Mouse (Mus musculus): Measurements from ENCODE around the gene Mrpl53. TPM values are rescaled to one million over a fixed set of nuclear protein-coding genes. Genes with fewer than 3 reads are reported as not detected.
"Not testable (repeated sequence)": the region's sequence is repeated elsewhere in the genome, so short reads cannot be mapped to it uniquely, and the experiment has no call there.

Gene Mrpl53
- total RNA-seq, 2 experiments from 2014 or later: 57.5 to 61.7 TPM

DNA sequence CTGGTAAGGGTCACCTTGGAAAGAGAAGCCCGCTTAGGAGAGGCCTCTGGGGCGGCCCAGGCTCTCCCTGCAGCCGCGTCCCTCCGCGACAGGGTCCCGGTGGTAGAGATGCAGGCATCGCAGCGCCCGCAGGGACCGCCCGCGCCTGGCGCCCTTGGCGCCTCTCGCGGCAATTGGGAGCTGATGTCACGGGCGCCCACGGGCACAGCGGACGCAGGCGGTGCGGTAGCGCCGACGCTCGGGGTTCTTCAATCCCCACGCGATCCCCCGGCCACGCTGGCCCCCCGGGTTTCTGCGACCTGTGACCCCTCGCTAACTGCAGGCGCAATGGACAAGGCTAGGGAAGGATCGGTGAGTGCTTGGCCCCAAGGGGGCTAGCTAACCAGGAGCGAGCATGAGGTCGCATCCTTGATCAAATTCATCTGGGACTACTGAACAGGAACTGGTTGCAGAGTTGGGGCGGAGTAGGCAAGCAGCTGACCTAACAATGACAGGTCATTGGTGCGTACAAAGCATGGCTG lies 33.4 kb downstream of the Mrpl53 start:
- intact Hi-C loops (cut with DNase I): loop anchor here (2.0 kb wide), 2 partner anchors 17 to 33 kb away; partner anchors contain the start of genes Ino80b and Mrpl53
- peak overlapping the region; percentile 86 for H3K27ac ChIP-seq
- peak; percentile 69 to 77 for DNase-seq (ENCODE audit: extremely low spot score in 1 of 2, low spot score in 2 of 2)
- peak overlapping the region; percentile 58 for H3K4me3 ChIP-seq
- TF ChIP-seq CTCF (IDR thresholded peaks at IDR 0.05): no peak; the same call in 1 of the 2 replicates

DNA sequence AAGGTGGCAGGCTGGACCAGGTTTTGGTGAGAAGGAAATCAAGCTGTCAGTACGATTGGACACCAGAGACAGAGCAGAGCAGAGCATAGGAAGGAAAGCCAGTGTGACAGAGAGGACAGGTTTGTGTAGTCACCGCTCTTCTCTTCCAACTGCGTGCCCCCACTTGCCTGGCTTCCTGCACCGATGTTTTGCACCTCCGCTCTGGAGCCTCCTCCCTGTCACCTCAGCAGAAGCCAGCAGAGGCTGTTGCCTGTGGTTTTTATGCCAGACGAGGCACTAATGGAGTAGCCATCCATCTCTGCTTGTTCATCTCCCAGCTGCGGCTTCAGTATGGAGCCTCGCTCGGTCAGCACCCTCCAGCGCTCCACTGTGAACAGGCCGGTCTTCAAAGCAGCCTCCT lies 34.0 kb downstream of the Mrpl53 start:
- peak in 1 of 2 experiments; percentile 41 for DNase-seq (ENCODE audit: extremely low spot score in 1 of 2, low spot score in 2 of 2)
- peak overlapping the region; percentile 58 for H3K4me3 ChIP-seq
- H3K27ac ChIP-seq: peak overlapping the region; percentile 86
- intact Hi-C loops (cut with DNase I): loop anchor here (2.0 kb wide), 2 partner anchors 18 to 34 kb away; partner anchors contain the start of genes Ino80b and Mrpl53
- no peak for TF ChIP-seq CTCF (IDR thresholded peaks at IDR 0.05)

DNA sequence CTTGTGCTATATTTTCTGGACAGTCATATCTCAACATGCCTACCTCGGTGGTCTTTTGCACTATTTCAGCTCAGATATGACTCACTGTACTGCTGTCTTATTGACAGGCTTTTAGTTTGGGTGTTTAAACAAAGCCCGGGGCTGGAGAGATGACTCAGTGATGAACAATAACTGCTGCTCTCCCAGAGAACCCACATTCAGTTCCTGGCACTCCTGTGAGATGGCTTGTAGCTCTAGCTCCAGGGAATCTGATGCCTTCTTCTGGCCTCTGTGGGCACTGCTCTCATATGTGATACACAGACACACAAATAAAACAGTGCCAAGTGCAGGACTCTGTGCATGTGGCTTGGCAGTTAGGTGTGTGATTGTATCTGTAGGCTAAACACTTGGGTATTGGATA lies 36.4 kb downstream of the Mrpl53 start:
- intact Hi-C loops (cut with DNase I): loop anchor here (2.0 kb wide), 1 partner anchor 28 kb away; no protein-coding TSS in a partner anchor
- no peak for DNase-seq (ENCODE audit: extremely low spot score in 1 of 2, low spot score in 2 of 2)
- no peak overlapping the region for H3K4me3 ChIP-seq
- no peak; the same call in 1 of the 2 replicates for TF ChIP-seq CTCF (IDR thresholded peaks at IDR 0.05)
- H3K27ac ChIP-seq: peak overlapping the region; percentile 70

DNA sequence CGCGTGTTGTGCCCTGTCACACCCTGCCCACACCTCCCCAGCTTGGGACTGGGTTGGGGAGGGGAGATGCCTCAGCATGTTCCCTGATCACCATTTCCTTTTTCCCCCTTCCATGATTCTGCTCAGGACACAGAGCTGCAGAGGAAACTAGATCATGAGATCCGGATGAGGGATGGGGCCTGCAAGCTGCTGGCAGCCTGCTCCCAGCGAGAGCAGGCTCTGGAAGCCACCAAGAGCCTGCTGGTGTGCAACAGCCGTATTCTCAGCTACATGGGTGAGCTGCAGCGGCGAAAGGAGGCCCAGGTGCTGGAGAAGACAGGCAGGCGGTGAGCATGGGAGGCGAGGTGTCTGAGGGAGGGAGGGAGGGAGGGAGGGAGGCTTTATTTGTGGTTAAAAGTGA lies 37.0 kb downstream of the Mrpl53 start:
- Histone ChIP-seq H3K27ac (peak overlapping the region; percentile 70), H3K4me3 (no peak overlapping the region)
- no peak for TF ChIP-seq CTCF (IDR thresholded peaks at IDR 0.05)
- DNase-seq (ENCODE audit: extremely low spot score in 1 of 2, low spot score in 2 of 2): no peak
- intact Hi-C loops (cut with DNase I): loop anchor here (2.0 kb wide), 1 partner anchor 29 kb away; no protein-coding TSS in a partner anchor

DNA sequence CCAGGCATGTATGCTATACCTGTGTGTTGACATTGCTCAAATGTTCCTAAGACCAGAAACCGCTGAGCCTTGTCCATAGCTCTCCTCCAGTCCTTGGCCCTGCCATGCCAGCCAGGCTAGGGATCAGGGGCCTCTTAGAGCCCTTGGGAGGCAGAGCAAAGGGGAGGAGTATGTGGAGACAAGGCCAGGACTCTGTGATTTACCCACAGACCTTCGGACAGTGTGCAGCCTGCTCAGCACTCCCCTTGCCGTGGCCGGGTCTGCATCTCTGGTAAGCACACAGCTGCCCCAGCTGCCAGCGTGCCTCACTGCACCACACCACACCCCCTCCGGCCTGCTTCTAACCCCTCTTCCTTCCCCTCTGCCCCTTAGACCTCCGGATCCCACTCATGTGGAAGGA lies 38.4 kb downstream of the Mrpl53 start:
- no peak for TF ChIP-seq CTCF (IDR thresholded peaks at IDR 0.05)
- intact Hi-C loops (cut with DNase I): no loop called here
- H3K4me3 ChIP-seq: no peak overlapping the region
- DNase-seq (ENCODE audit: extremely low spot score in 1 of 2, low spot score in 2 of 2): no peak
- no peak overlapping the region for H3K27ac ChIP-seq

DNA sequence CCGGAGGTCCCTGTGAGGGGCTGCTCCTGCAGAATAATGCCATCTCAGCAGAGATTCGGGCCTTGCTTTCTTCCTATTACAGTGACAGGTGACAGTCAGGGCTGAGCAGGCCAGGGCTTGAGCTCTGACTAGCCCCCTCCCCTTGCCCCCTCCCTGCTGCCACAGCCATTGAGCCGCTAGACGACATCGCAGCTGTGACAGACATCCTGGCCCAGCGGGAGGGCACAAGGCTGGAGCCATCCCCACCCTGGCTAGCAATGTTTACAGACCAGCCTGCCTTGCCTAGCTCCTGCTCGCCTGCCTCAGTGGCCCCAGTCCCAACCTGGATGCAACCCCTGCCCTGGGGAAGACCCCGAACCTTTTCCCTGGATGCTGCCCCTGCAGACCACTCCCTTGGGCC lies 42.9 kb downstream of the Mrpl53 start:
- no peak for TF ChIP-seq CTCF (IDR thresholded peaks at IDR 0.05)
- Histone ChIP-seq H3K27ac (no peak overlapping the region), H3K4me3 (no peak overlapping the region)
- DNase-seq (ENCODE audit: extremely low spot score in 1 of 2, low spot score in 2 of 2): no peak
- intact Hi-C loops (cut with DNase I): no loop called here

DNA sequence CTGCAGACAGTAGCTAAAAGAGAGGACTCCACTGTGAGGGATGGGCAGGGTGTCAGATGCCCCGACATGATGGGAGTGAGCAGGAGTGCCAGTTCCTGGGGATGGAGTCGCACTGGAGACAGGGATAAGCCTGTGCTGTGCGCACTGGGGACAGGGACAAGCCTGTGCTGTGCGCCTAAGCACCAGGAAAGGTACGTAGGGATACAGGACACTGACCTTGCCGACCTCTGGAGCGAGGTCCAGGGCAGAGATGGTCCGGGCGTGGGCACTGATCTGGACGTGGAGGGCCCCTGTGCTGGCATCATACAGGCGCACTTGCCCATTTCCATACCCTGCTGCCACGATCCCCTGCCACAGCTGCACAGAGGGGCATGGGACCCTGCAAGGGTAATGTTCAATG lies 44.2 kb downstream of the Mrpl53 start:
- Histone ChIP-seq H3K27ac (no peak overlapping the region), H3K4me3 (no peak overlapping the region)
- TF ChIP-seq CTCF (IDR thresholded peaks at IDR 0.05): no peak
- intact Hi-C loops (cut with DNase I): no loop called here
- DNase-seq (ENCODE audit: extremely low spot score in 1 of 2, low spot score in 2 of 2): no peak

DNA sequence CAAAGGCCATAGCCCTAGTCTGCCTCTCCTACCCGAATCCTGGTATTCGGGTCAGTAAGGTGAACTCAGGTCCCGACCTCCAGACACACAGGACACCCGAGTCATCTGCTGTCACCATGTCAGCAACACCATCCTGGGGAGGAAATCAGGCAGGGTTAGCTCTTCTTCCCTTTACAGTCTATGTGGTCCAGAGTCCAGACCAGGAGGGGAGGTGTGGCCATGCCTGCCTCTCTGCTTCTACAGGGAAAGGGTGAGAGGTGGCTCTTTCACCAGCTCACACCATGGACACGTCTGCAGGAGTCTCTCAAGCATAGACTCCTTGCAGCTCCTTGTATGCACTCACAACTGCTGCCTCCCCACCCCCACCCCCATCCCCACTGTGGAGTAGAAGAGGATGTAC lies 44.6 kb downstream of the Mrpl53 start:
- Histone ChIP-seq H3K27ac (no peak overlapping the region), H3K4me3 (no peak overlapping the region)
- no peak for DNase-seq (ENCODE audit: extremely low spot score in 1 of 2, low spot score in 2 of 2)
- intact Hi-C loops (cut with DNase I): no loop called here
- no peak for TF ChIP-seq CTCF (IDR thresholded peaks at IDR 0.05)

DNA sequence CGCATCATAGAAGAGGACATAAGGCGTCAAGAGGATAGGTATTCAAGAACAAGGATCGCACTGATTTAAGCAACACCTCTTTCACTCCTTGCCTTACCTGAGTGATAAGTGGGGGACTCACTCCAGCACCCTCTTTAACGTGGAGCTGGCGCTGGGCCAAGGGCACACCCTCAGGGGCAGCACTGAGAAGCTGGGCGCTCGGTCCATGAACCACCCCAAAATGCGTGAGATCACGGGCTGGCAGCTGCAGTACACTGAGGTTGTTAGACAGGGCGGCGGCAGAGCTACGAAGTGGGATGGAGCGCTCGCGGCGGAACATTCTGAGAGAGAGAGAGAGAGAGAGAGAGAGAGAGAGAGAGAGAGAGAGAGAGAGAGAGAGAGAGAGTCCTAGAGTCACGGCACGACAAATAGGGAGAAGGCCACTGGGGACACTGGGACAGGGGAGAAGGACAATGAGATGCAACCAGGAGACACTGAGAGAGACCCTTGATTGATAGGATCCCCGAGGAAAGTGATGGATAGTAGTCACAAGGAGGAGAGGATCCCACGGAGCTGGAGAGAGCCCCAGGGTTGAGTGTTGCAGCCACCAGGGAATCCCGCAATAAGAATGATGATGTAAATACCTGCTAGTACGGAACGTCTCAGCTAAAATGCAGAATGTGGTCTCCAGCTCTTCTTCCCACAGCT lies 46.9 kb downstream of the Mrpl53 start:
- no peak for TF ChIP-seq CTCF (IDR thresholded peaks at IDR 0.05)
- intact Hi-C loops (cut with DNase I): loop anchor here (2.0 kb wide), 2 partner anchors 41 to 159 kb away; partner anchors contain the start of gene Mogs

DNA sequence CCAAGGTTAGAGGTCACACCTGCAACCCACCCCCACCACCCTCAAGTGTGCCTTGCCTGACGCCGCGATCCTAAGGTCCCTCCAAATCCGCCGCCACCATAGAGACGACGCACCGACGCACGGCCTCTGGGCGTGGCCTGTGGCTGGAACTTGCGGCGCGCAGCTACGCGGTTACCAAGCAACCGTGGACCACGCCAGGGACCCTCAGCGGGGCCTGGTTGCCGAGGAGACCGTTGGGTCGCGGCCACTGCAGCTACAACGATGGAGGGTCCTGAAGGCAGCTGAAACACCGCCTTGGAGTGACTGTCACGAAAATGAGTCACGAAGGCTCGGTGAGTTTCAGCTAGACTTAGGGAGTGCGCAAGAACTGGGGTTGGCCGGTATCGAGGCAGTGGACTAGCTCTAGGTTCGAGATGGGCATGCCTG lies 47.4 kb downstream of the Mrpl53 start, which contains the start of the genes Wdr54 and 1700003E16Rik:
Gene Wdr54, minus strand, starts transcription at position 139 of the 426 bp plus-strand sequence.
Gene 1700003E16Rik, plus strand, starts transcription at position 146 of the 426 bp plus-strand sequence.
- intact Hi-C loops (cut with DNase I): loop anchor here (2.0 kb wide), 2 partner anchors 41 to 159 kb away; partner anchors contain the start of gene Mogs
- no peak for TF ChIP-seq CTCF (IDR thresholded peaks at IDR 0.05)
- peak within 1 kb of the TSS; percentile 72 for H3K27ac ChIP-seq

More for the DNA sequence above, 46.9 kb downstream of the Mrpl53 start:
- Histone ChIP-seq H3K4me3 (peak overlapping the region; percentile 72), H3K27ac (peak overlapping the region; percentile 72)
- DNase-seq (ENCODE audit: extremely low spot score in 1 of 2, low spot score in 2 of 2): no peak

DNA sequence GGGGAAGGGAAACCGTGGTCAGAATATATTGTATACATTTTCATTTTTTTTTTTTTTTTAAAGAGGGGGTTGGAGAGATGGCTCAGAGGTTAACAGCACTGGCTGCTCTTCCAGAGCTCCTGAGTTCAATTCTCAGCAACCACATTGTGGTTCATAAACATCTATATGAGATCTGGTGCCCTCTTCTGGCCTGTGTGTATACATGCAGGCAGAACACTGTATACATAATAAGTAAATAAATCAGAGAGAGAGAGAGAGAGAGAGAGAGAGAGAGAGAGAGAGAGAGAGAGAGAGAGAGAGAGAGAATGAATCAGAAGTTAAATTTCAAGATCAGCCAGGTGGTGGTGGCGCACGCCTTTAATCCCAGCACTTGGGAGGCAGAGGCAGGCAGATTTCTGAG lies 50.6 kb downstream of the Mrpl53 start:
- H3K27ac ChIP-seq; intact Hi-C loops (cut with DNase I); DNase-seq (ENCODE audit: extremely low spot score in 1 of 2, low spot score in 2 of 2); H3K4me3 ChIP-seq: not testable (repeated sequence)
- peak; percentile 52 for TF ChIP-seq CTCF (IDR thresholded peaks at IDR 0.05)

More for the DNA sequence above, 47.4 kb downstream of the Mrpl53 start, which contains the start of the genes Wdr54 and 1700003E16Rik:
- DNase-seq (ENCODE audit: extremely low spot score in 1 of 2, low spot score in 2 of 2): peak; percentile 77 to 78
- H3K4me3 ChIP-seq: peak within 1 kb of the TSS; percentile 72

Small RNA genes within 50 kb of the gene (microRNA-seq; reads per million reads assigned to microRNA genes)
- 0 reads per million in 2 experiments for gene Mir3470a

Other genes with a start within 250 kb of the Mrpl53 start
- gene Sema4f, start 169.3 kb upstream of the Mrpl53 start, total RNA-seq (2021): 10 to 100 TPM; 39.4 to 40.7 TPM
- gene M1ap, start 162.1 kb upstream of the Mrpl53 start, total RNA-seq (2021): not detected
- 1 to 10 TPM; 1.4 to 2.1 TPM for gene Dok1, start 75.6 kb upstream of the Mrpl53 start, total RNA-seq (2021)
- gene Loxl3, start 74.9 kb upstream of the Mrpl53 start, total RNA-seq (2021): 1 to 10 TPM; 2.0 to 3.5 TPM
- 100 to 1,000 TPM; 130 to 135 TPM for gene Aup1, start 54.5 kb upstream of the Mrpl53 start, total RNA-seq (2021)
- 10 to 100 TPM; 42.2 to 47.0 TPM for gene Htra2, start 53.8 kb upstream of the Mrpl53 start, total RNA-seq (2021)
- gene Dqx1, start 51.2 kb upstream of the Mrpl53 start, total RNA-seq (2021): under 1 TPM; 0.61 to 0.68 TPM
- gene Tlx2, start 38.7 kb upstream of the Mrpl53 start, total RNA-seq (2021): not detected
- 10 to 100 TPM; 24.3 to 27.0 TPM for gene Pcgf1, start 31.2 kb upstream of the Mrpl53 start, total RNA-seq (2021)
- gene Lbx2, start 22.7 kb upstream of the Mrpl53 start, total RNA-seq (2021): 1 to 10 TPM in 1 of 2 experiments, not detected in 1; 1.9 TPM
- 1 to 10 TPM; 6.8 to 7.8 TPM for gene Ccdc142, start 7.4 kb upstream of the Mrpl53 start, total RNA-seq (2021)
- 1 to 10 TPM; 4.6 to 6.9 TPM for gene Gm42688, start 7.4 kb upstream of the Mrpl53 start, total RNA-seq (2021)
- gene Mogs, start 6.5 kb downstream of the Mrpl53 start, total RNA-seq (2021): 10 to 100 TPM; 28.6 to 29.5 TPM
- gene Wbp1, start 12.5 kb downstream of the Mrpl53 start, total RNA-seq (2021): 10 to 100 TPM; 42.4 to 42.5 TPM
- 10 to 100 TPM; 19.9 to 22.2 TPM for gene Ino80b, start 16.4 kb downstream of the Mrpl53 start, total RNA-seq (2021)
- 10 to 100 TPM; 87.0 to 97.5 TPM for gene Rtkn, start 26.4 kb downstream of the Mrpl53 start, total RNA-seq (2021)
- 10 to 100 TPM; 26.0 to 26.6 TPM for gene Wdr54, start 47.4 kb downstream of the Mrpl53 start, total RNA-seq (2021)
- gene 1700003E16Rik, start 47.4 kb downstream of the Mrpl53 start, total RNA-seq (2021): 10 to 100 TPM; 30.9 to 35.6 TPM
- gene Dctn1, start 56.9 kb downstream of the Mrpl53 start, total RNA-seq (2021): 100 to 1,000 TPM; 369 to 376 TPM
- 1 to 10 TPM in 1 of 2 experiments, under 1 TPM in 1; 0.84 to 1.3 TPM for gene Slc4a5, start 110.8 kb downstream of the Mrpl53 start, total RNA-seq (2021)
- 1 to 10 TPM; 5.7 to 8.1 TPM for gene Mthfd2, start 216.9 kb downstream of the Mrpl53 start, total RNA-seq (2021)
- 10 to 100 TPM; 18.9 to 22.0 TPM for gene Mob1a, start 217.0 kb downstream of the Mrpl53 start, total RNA-seq (2021)
- gene Bola3, start 240.1 kb downstream of the Mrpl53 start, total RNA-seq (2021): 10 to 100 TPM; 49.3 to 54.3 TPM